Mouse (Mus musculus) lung, embryonic 15.5 days (tissue): ENCODE measurements at regions not wholly inside any gene's neighbourhood (a gene's known extent, or its start where the extent isn't known, plus 50 kb on each side); places are given as distances from the start of the nearest gene placed in this dataset.
A peak's percentile ranks its signal among the peaks of the same experiment; 100 is the strongest.

Source experiments
- ATAC-seq: fragments of 200-750 bp; cut with Nextera tagmentation; 2 replicates; pipeline ENCODE4 v1.8.0; 2017; ENCODE audit warnings: moderate number of reproducible peaks, borderline replicate concordance; ENCODE audit not compliant: low FRiP score, low TSS enrichment; ENCODE audit errors: extremely low read depth
- H3K27ac ChIP-seq: fragments of 300-500 bp; sonication (generic); 2 replicates; pipeline ENCODE4 v1.5.1; 2015; ENCODE audit warnings: moderate library complexity, mild to moderate bottlenecking, inconsistent platforms
- H3K27me3 ChIP-seq: fragments of 300-500 bp; sonication (generic); 2 replicates; pipeline ENCODE4 v1.6.1; 2015; ENCODE audit warnings: inconsistent platforms
- H3K36me3 ChIP-seq: fragments of 300-500 bp; sonication (generic); 2 replicates; pipeline ENCODE4 v1.6.1; 2015; ENCODE audit warnings: inconsistent platforms
- H3K4me1 ChIP-seq: fragments of 300-500 bp; sonication (generic); 2 replicates; pipeline ENCODE4 v1.6.1; 2015; ENCODE audit warnings: inconsistent platforms
- H3K4me2 ChIP-seq: fragments of 300-500 bp; sonication (generic); 2 replicates; pipeline ENCODE4 v1.6.1; 2015; ENCODE audit warnings: inconsistent platforms, mild to moderate bottlenecking, moderate library complexity
- H3K4me3 ChIP-seq: fragments of 300-500 bp; sonication (generic); 2 replicates; pipeline ENCODE4 v1.5.1; 2015; ENCODE audit warnings: mild to moderate bottlenecking, inconsistent platforms
- H3K9ac ChIP-seq: fragments of 300-500 bp; sonication (generic); 2 replicates; pipeline ENCODE4 v1.6.1; 2015; ENCODE audit warnings: inconsistent platforms
- H3K9me3 ChIP-seq: fragments of 300-500 bp; sonication (generic); 2 replicates; pipeline ENCODE4 v1.6.1; 2016; ENCODE audit warnings: inconsistent platforms
- WGBS: fragments of 180-500 bp; shearing (Covaris S2); methylation state at CpG from one replicate; pipeline ENCODE4 v1.1.7; 2015; 5-methylcytosine and 5-hydroxymethylcytosine counted together

- Histone ChIP-seq H3K4me1 (peaks cover 5% of the 10 kb centered on the region; the same call in 1 of the 2 replicates), H3K27me3 (no peaks in the 10 kb centered on the region), H3K9ac (no peak overlapping the region), H3K4me3 (no peak overlapping the region), H3K36me3 (no peaks in the 10 kb centered on the region), H3K4me2 (peak overlapping the region; percentile 32; the same call in 1 of the 2 replicates), H3K9me3 (no peaks in the 10 kb centered on the region), H3K27ac (no peak overlapping the region)
- no peak for ATAC-seq
- 44% methylated on average over 5 of the region's 5 CpGs for WGBS
Observed at GRCm38 (mm10) chr15:51104796-51105195, 2779.9 kb upstream of the Gm7489 start.

GRCm38 (mm10) chr15:51105359-51106008, 2779.2 kb upstream of the Gm7489 start:
- Histone ChIP-seq H3K9ac (no peak overlapping the region), H3K9me3 (no peaks in the 10 kb centered on the region), H3K27ac (no peak overlapping the region), H3K4me3 (no peak overlapping the region), H3K36me3 (no peaks in the 10 kb centered on the region), H3K27me3 (no peaks in the 10 kb centered on the region), H3K4me2 (0 out of 2 replicates have a peak overlapping the region, but pooled peaks have one; percentile 3), H3K4me1 (peaks cover 5% of the 10 kb centered on the region; the same call in 1 of the 2 replicates)
- no peak for ATAC-seq
- WGBS = 60% methylated on average over 17 of the region's 17 CpGs

- Histone ChIP-seq H3K4me1 (no peaks in the 10 kb centered on the region), H3K36me3 (no peaks in the 10 kb centered on the region), H3K4me3 (no peak overlapping the region), H3K27me3 (no peaks in the 10 kb centered on the region), H3K9ac (no peak overlapping the region), H3K27ac (no peak overlapping the region), H3K4me2 (no peak overlapping the region), H3K9me3 (no peaks in the 10 kb centered on the region)
- no peak for ATAC-seq
- 64% methylated on average over 3 of the region's 3 CpGs for WGBS
Observed at GRCm38 (mm10) chr15:51110186-51110585, 2774.5 kb upstream of the Gm7489 start.

- no peak for ATAC-seq
- WGBS = 60% methylated on average over 2 of the region's 2 CpGs
- Histone ChIP-seq H3K27ac (no peak overlapping the region), H3K9ac (no peak overlapping the region), H3K4me2 (no peak overlapping the region), H3K36me3 (no peaks in the 10 kb centered on the region), H3K27me3 (no peaks in the 10 kb centered on the region), H3K9me3 (no peaks in the 10 kb centered on the region), H3K4me3 (no peak overlapping the region), H3K4me1 (peaks cover 4% of the 10 kb centered on the region)
Observed at GRCm38 (mm10) chr15:51125896-51126295, 2758.8 kb upstream of the Gm7489 start.

GRCm38 (mm10) chr15:51131017-51131416, 2753.7 kb upstream of the Gm7489 start:
- no peak overlapping the region for H3K4me3 ChIP-seq
- no peak overlapping the region for H3K27ac ChIP-seq
- H3K36me3 ChIP-seq = no peaks in the 10 kb centered on the region
- no peaks in the 10 kb centered on the region for H3K9me3 ChIP-seq
- H3K27me3 ChIP-seq = no peaks in the 10 kb centered on the region
- WGBS = 41% methylated on average over 4 of the region's 4 CpGs
- peaks cover 6% of the 10 kb centered on the region for H3K4me1 ChIP-seq
- no peak for ATAC-seq
- H3K4me2 ChIP-seq = no peak overlapping the region
- H3K9ac ChIP-seq = no peak overlapping the region

- no peak for ATAC-seq
Observed at GRCm38 (mm10) chr15:51136121-51136520, 2748.6 kb upstream of the Gm7489 start.

DNA sequence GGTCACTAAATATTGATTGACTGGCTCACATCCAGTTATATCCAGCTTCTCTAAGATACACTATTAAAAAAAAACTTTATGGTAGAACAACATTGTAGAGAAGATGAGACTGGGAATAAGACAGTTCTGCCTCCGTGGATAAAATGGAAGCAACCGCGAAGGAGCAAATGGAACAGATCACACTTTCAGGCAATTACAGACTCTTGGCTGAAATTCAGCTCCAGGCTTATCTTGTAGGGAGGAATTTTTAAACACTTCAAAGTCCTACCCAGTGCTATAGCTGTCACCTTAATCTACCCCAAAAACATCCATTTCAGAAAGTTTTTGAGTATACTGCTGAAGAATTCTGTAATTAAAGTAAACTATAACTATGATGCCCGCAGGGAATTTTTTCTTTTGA, 2745.2 kb upstream of the Gm7489 start:
- Histone ChIP-seq H3K4me1 (no peaks in the 10 kb centered on the region), H3K4me3 (no peak overlapping the region), H3K27me3 (no peaks in the 10 kb centered on the region), H3K4me2 (no peak overlapping the region), H3K9ac (no peak overlapping the region), H3K27ac (no peak overlapping the region), H3K36me3 (no peaks in the 10 kb centered on the region), H3K9me3 (no peaks in the 10 kb centered on the region)
- WGBS = 17% methylated on average over 4 of the region's 4 CpGs
- peak; percentile 42; the same call in 1 of the 2 replicates for ATAC-seq

More at GRCm38 (mm10) chr15:51136121-51136520, 2748.6 kb upstream of the Gm7489 start:
- 83% methylated on average over 1 of the region's 1 CpGs for WGBS
- Histone ChIP-seq H3K9ac (no peak overlapping the region), H3K4me2 (no peak overlapping the region), H3K4me1 (peaks cover under 1% of the 10 kb centered on the region; the same call in 1 of the 2 replicates), H3K9me3 (no peaks in the 10 kb centered on the region), H3K27me3 (no peaks in the 10 kb centered on the region), H3K36me3 (no peaks in the 10 kb centered on the region), H3K27ac (no peak overlapping the region), H3K4me3 (no peak overlapping the region)

GRCm38 (mm10) chr15:51173976-51174620, 2710.6 kb upstream of the Gm7489 start:
- 92% methylated on average over 1 of the region's 1 CpGs for WGBS
- no peak overlapping the region for H3K4me3 ChIP-seq
- H3K9me3 ChIP-seq = no peaks in the 10 kb centered on the region

DNA sequence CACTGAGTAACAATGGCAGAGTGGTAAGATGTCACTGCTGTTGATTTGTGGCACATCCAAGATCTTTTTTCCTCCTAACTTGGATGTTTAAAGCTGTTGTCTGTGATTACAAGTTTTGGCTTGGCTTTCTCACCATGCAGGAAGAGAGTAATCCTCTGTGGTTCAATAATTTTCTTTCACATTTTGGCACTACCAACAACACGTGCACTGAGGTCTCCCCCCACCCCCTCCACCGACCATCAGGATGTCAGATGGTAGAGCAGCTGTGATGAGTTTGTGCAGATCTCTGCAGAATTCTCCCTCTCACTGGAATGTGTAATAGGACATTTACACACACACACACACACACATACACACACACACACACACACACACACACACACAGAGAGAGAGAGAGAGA, 2708.2 kb upstream of the Gm7489 start:
- Histone ChIP-seq H3K4me1 (no peaks in the 10 kb centered on the region), H3K27ac (no peak overlapping the region), H3K27me3 (no peaks in the 10 kb centered on the region), H3K9ac (no peak overlapping the region), H3K9me3 (no peaks in the 10 kb centered on the region), H3K4me2 (no peak overlapping the region), H3K36me3 (no peaks in the 10 kb centered on the region), H3K4me3 (no peak overlapping the region)
- ATAC-seq = no peak
- WGBS = 58% methylated on average over 2 of the region's 2 CpGs

More at GRCm38 (mm10) chr15:51173976-51174620, 2710.6 kb upstream of the Gm7489 start:
- Histone ChIP-seq H3K4me2 (no peak overlapping the region), H3K36me3 (no peaks in the 10 kb centered on the region), H3K4me1 (no peaks in the 10 kb centered on the region), H3K27me3 (no peaks in the 10 kb centered on the region), H3K27ac (no peak overlapping the region), H3K9ac (no peak overlapping the region)
- no peak for ATAC-seq

DNA sequence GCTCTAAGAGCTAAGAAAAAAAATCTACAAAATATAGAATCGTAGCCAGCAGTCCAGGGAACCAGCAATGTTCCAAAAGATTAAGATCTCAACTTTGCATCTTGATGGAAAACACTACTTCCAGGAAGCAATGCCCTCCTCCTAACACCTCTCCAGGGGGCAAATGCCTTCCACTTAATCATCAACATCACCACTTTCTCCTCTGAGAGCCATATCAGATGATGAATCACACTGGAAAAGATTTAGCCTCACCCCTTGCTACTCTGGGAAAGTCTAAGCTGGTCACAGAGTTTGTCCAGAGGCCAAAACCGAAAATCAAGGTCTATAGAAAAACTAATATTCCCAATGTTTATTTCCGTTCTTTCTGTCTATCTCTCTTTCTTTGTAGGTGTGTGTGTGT, 2695.6 kb upstream of the Gm7489 start:
- no peaks in the 10 kb centered on the region for H3K4me1 ChIP-seq
- no peak overlapping the region for H3K9ac ChIP-seq
- no peaks in the 10 kb centered on the region for H3K9me3 ChIP-seq
- ATAC-seq = no peak
- no peak overlapping the region for H3K27ac ChIP-seq
- no peak overlapping the region for H3K4me3 ChIP-seq
- no peak overlapping the region for H3K4me2 ChIP-seq
- H3K27me3 ChIP-seq = no peaks in the 10 kb centered on the region
- WGBS = 79% methylated on average over 3 of the region's 3 CpGs
- no peaks in the 10 kb centered on the region for H3K36me3 ChIP-seq

DNA sequence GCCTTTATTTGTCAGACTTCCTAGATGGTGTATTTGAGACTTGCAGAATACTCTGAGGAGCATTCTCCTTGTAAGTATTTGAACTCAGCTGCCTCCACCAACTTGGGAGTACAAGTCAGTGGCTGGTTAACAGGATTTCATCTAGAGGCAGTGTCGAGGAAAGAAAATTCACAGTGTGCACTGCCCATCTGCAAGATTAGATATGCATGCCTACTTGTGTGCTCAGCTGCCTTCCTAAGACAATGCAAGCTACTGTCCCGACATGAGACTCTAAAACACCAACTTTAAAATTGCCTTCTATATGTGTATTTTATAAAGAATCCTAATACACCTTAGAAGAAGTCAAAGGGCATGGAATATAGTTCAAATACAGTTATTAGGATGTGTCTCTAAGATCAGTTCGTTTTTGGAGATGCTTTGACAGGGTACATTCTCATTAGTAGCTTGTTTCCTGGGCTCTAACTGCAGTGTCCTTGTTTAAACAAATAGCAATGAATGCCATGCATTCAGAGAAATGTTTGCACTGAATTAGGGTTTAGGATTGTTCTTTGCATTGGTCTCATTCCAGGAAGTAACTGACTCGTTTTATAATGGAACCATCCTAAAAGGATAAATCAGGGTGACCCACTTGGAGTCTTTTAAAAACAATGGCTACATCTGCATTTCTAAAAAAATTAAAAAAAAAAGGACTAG, 2687.1 kb upstream of the Gm7489 start:
- WGBS = 41% methylated on average over 4 of the region's 4 CpGs
- ATAC-seq = no peak
- no peak overlapping the region for H3K9ac ChIP-seq

GRCm38 (mm10) chr15:51203351-51203750, 2681.4 kb upstream of the Gm7489 start:
- no peak overlapping the region for H3K4me3 ChIP-seq
- no peak overlapping the region for H3K9ac ChIP-seq
- no peak overlapping the region for H3K4me2 ChIP-seq
- no peak overlapping the region for H3K27ac ChIP-seq
- H3K36me3 ChIP-seq = no peaks in the 10 kb centered on the region
- no peaks in the 10 kb centered on the region for H3K9me3 ChIP-seq
- no peaks in the 10 kb centered on the region for H3K4me1 ChIP-seq
- WGBS = 37% methylated on average over 2 of the region's 2 CpGs
- no peaks in the 10 kb centered on the region for H3K27me3 ChIP-seq
- ATAC-seq = no peak

More for the DNA sequence above, 2687.1 kb upstream of the Gm7489 start:
- Histone ChIP-seq H3K4me3 (no peak overlapping the region), H3K36me3 (no peaks in the 10 kb centered on the region), H3K4me2 (no peak overlapping the region), H3K27ac (no peak overlapping the region), H3K9me3 (no peaks in the 10 kb centered on the region), H3K4me1 (no peaks in the 10 kb centered on the region), H3K27me3 (no peaks in the 10 kb centered on the region)
